ENCODE assay signal across 17 mouse cellular contexts in the genomic region with DNA sequence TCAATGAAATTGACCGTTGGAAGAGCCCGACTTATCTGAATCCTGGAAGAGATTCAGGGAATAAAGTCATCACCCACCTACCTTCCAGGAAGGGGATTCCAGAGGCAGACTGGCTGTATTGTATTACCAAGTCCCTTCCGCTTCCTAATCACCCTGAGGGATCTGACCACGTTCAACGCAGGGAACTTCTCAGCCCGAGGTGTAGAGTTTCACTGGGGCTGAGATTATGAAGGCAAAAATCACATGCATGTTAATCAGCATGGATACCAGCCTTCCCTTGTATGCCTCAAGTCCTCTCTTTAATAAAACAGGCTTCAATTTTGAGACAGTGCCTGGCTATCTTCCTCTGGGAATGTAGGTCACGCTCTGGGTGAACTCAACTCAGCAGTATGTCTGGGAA. TPM values are rescaled to one million over a fixed set of nuclear protein-coding genes. Genes with fewer than 3 reads are reported as not detected.
"Had no signal": no experiment of that assay in that cellular context is flagged by ENCODE, and none has a peak within 500 bp of the region (broad histone marks: within the 10 kb centered on the region; RNA-seq: fewer than 3 reads in every experiment).

No protein-coding gene starts in this region.

- H3K4me3 ChIP-seq: left cerebral cortex, adult 2 months; liver, embryonic 13.5 days had no signal

- H3K27me3 ChIP-seq: liver, embryonic 13.5 days had no signal

- H3K9me3 ChIP-seq: liver, embryonic 13.5 days had no signal

- H3K36me3 ChIP-seq: liver, embryonic 13.5 days had no signal

- H3K4me2 ChIP-seq: liver, embryonic 13.5 days; midbrain, embryonic 11.5 days had no signal

- H3K4me1 ChIP-seq: liver, embryonic 13.5 days had no signal

- H3K27ac ChIP-seq: left cerebral cortex, adult 2 months; liver, embryonic 13.5 days; stomach, postnatal 0 days had no signal

- H3K9ac ChIP-seq: liver, embryonic 13.5 days had no signal

- DNase-seq: kidney, adult 2 months; kidney, postnatal 25 days; layer of hippocampus, postnatal 36 days; liver, embryonic 13.5 days; lung, adult 2 months; lung, postnatal 14 days; lung, postnatal 4 days; midbrain, embryonic 14.5 days; right cerebral cortex, adult 18-20 months; right cerebral cortex, postnatal 14 days; right cerebral cortex, postnatal 4 days; thymus, postnatal 25 days had no signal

RNA-seq across cellular contexts. Expression of gene Tmem100, which starts 14.9 kb away (rescaled TPM):
- total RNA-seq: megakaryocyte-erythroid progenitor cell, adult 5-6 weeks had no signal
- polyA plus RNA-seq: liver, adult 2 months had no signal
